Mouse (Mus musculus): ENCODE results near the gene Ms4a4c. TPM values are rescaled to one million over a fixed set of nuclear protein-coding genes. Genes with fewer than 3 reads are reported as not detected.
A peak's percentile ranks its signal among the peaks of the same experiment; 100 is the strongest.
"Not testable (repeated sequence)": the region's sequence is repeated elsewhere in the genome, so short reads cannot be mapped to it uniquely, and the experiment has no call there.

The Ms4a4c gene
- polyA plus RNA-seq, 1 experiment = 16.7 TPM

GRCm38 (mm10) chr19:11387685-11388084 is 16.9 kb upstream of the Ms4a4c start:
- TF ChIP-seq POLR2A (IDR thresholded peaks at IDR 0.05; ENCODE audit: borderline replicate concordance, control insufficient read depth, low read depth, low read length) (no peak), CTCF (IDR thresholded peaks at IDR 0.05; ENCODE audit: control insufficient read depth, insufficient read depth, low read length) (no peak)
- 65% methylated on average over 4 of the region's 4 CpGs for WGBS
- Histone ChIP-seq H3K4me1 (ENCODE audit: control insufficient read depth, insufficient read depth, low read length) (no peaks in the 10 kb centered on the region), H3K27ac (ENCODE audit: control insufficient read depth, insufficient read depth, low read depth, low read length, poor library complexity) (no peak overlapping the region), H3K4me3 (replicated peaks; ENCODE audit: control insufficient read depth, low read depth, low read length) (no peak overlapping the region)

DNA sequence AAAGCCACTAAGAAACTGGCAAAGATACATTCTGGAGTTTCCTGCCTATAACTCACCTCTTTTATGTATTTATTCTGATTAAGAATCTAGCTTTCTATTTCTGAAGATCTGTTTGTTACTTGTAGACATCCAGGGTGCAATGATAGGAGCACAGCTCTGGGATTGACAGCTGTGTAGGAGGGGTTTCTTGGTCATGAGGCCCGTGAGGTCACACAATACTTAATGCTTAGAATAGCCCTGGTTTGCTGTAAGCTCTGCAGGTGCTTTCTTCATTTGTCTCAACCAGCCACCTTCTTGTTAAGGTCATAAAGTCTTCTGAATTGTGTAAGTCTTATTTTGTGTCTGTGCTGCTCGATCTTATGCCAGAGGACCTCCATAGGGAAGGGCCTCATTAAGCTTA is 15.6 kb upstream of the Ms4a4c start:
- WGBS = 75% methylated on average over 2 of the region's 2 CpGs
- no peaks in the 10 kb centered on the region for H3K4me1 ChIP-seq (ENCODE audit: control insufficient read depth, insufficient read depth, low read length)
- no peak overlapping the region for H3K27ac ChIP-seq (ENCODE audit: control insufficient read depth, insufficient read depth, low read depth, low read length, poor library complexity)
- no peak overlapping the region for H3K4me3 ChIP-seq (replicated peaks; ENCODE audit: control insufficient read depth, low read depth, low read length)
- TF ChIP-seq POLR2A (IDR thresholded peaks at IDR 0.05; ENCODE audit: borderline replicate concordance, control insufficient read depth, low read depth, low read length) = no peak
- TF ChIP-seq CTCF (IDR thresholded peaks at IDR 0.05; ENCODE audit: control insufficient read depth, insufficient read depth, low read length) = no peak

DNA sequence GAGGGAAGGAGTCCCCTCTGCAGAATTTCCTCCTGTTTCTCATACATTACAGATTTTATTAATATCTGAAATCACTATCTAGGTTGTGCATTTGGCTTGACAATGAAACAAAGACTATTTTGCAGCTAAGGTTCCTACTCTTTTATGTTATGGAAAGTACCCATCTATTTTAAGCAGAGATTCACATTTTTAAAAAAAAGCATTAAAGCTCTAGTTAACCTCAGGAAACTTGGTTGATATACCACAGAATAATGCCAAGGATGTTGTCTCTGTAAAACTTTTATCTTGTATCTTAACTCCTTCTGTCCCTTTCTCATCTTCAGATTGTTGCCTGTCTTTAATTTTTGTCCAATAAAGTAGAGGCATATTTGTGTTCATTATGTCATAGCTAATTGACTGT is 8.8 kb upstream of the Ms4a4c start:
- TF ChIP-seq CTCF (IDR thresholded peaks at IDR 0.05; ENCODE audit: control insufficient read depth, insufficient read depth, low read length) = no peak
- no peak for TF ChIP-seq POLR2A (IDR thresholded peaks at IDR 0.05; ENCODE audit: borderline replicate concordance, control insufficient read depth, low read depth, low read length)
- H3K4me1 ChIP-seq (ENCODE audit: control insufficient read depth, insufficient read depth, low read length) = no peaks in the 10 kb centered on the region
- H3K27ac ChIP-seq (ENCODE audit: control insufficient read depth, insufficient read depth, low read depth, low read length, poor library complexity) = no peak overlapping the region
- no peak overlapping the region for H3K4me3 ChIP-seq (replicated peaks; ENCODE audit: control insufficient read depth, low read depth, low read length)

DNA sequence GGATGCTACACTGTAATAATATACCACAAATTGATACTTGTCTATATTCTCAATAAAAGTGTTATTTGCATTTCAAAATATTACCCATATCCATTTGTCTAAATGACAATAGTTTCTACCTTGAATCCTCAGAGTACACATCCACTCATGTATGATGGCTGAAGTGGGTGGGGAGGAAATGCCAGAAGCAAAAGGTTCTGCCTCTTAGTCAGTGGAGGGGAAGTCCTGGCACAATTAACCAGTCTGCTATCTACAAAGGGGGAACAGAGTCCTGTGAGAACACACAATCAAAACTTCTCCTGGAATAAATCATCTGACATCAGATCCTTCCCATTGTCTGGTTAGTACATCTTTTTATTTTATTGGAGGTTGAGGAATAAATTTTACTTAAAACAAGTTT is 2.9 kb downstream of the Ms4a4c start:
- Histone ChIP-seq H3K4me1 (ENCODE audit: control insufficient read depth, insufficient read depth, low read length) (peaks cover 4% of the 10 kb centered on the region), H3K4me3 (replicated peaks; ENCODE audit: control insufficient read depth, low read depth, low read length) (no peak overlapping the region), H3K27ac (ENCODE audit: control insufficient read depth, insufficient read depth, low read depth, low read length, poor library complexity) (no peak overlapping the region)
- TF ChIP-seq POLR2A (IDR thresholded peaks at IDR 0.05; ENCODE audit: borderline replicate concordance, control insufficient read depth, low read depth, low read length) (no peak), CTCF (IDR thresholded peaks at IDR 0.05; ENCODE audit: control insufficient read depth, insufficient read depth, low read length) (no peak)

- 68% methylated on average over 1 of the region's 1 CpGs for WGBS
- Histone ChIP-seq H3K27ac (ENCODE audit: control insufficient read depth, insufficient read depth, low read depth, low read length, poor library complexity) (no peak overlapping the region), H3K4me1 (ENCODE audit: control insufficient read depth, insufficient read depth, low read length) (peaks cover 4% of the 10 kb centered on the region), H3K4me3 (replicated peaks; ENCODE audit: control insufficient read depth, low read depth, low read length) (peak overlapping the region; percentile 1)
- TF ChIP-seq CTCF (IDR thresholded peaks at IDR 0.05; ENCODE audit: control insufficient read depth, insufficient read depth, low read length) = no peak
- TF ChIP-seq POLR2A (IDR thresholded peaks at IDR 0.05; ENCODE audit: borderline replicate concordance, control insufficient read depth, low read depth, low read length) = no peak
Measured at GRCm38 (mm10) chr19:11408591-11408990, 4.0 kb downstream of the Ms4a4c start.

GRCm38 (mm10) chr19:11411640-11412039 is 7.1 kb downstream of the Ms4a4c start:
- Histone ChIP-seq H3K27ac (ENCODE audit: control insufficient read depth, insufficient read depth, low read depth, low read length, poor library complexity) (peak overlapping the region; percentile 69; the same call in 1 of the 2 replicates), H3K4me3 (replicated peaks; ENCODE audit: control insufficient read depth, low read depth, low read length) (no peak overlapping the region), H3K4me1 (ENCODE audit: control insufficient read depth, insufficient read depth, low read length) (peaks cover 3% of the 10 kb centered on the region)
- no peak for TF ChIP-seq CTCF (IDR thresholded peaks at IDR 0.05; ENCODE audit: control insufficient read depth, insufficient read depth, low read length)
- no peak for TF ChIP-seq POLR2A (IDR thresholded peaks at IDR 0.05; ENCODE audit: borderline replicate concordance, control insufficient read depth, low read depth, low read length)
- 2% methylated on average over 1 of the region's 1 CpGs for WGBS

GRCm38 (mm10) chr19:11414084-11414483 is 9.5 kb downstream of the Ms4a4c start:
- Histone ChIP-seq H3K27ac (ENCODE audit: control insufficient read depth, insufficient read depth, low read depth, low read length, poor library complexity) (peak overlapping the region; percentile 39; the same call in 1 of the 2 replicates), H3K4me3 (replicated peaks; ENCODE audit: control insufficient read depth, low read depth, low read length) (no peak overlapping the region), H3K4me1 (ENCODE audit: control insufficient read depth, insufficient read depth, low read length) (peaks cover 3% of the 10 kb centered on the region)
- TF ChIP-seq CTCF (IDR thresholded peaks at IDR 0.05; ENCODE audit: control insufficient read depth, insufficient read depth, low read length) (no peak), POLR2A (IDR thresholded peaks at IDR 0.05; ENCODE audit: borderline replicate concordance, control insufficient read depth, low read depth, low read length) (no peak)
- 70% methylated on average over 1 of the region's 1 CpGs for WGBS

GRCm38 (mm10) chr19:11415581-11415980 is 11.0 kb downstream of the Ms4a4c start:
- 72% methylated on average over 3 of the region's 3 CpGs for WGBS
- no peak for TF ChIP-seq CTCF (IDR thresholded peaks at IDR 0.05; ENCODE audit: control insufficient read depth, insufficient read depth, low read length)
- no peak for TF ChIP-seq POLR2A (IDR thresholded peaks at IDR 0.05; ENCODE audit: borderline replicate concordance, control insufficient read depth, low read depth, low read length)

DNA sequence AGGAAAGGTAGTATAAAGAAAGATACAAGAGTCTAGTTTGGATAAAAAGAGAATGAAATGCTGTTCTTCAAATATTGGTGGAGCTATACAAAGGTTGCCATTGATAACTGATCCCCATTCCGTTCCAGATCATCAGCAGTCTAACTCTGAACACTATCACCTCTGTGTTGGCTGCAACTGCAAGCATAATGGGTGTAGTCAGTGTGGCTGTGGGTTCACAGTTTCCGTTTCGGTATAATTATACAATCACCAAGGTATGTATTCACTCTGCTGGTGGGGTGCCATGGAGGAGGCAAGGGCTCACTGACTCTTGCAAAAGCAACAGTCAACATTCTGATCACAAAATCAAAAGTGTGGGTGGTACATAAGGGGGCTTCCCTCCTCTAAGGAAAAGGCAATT is 14.3 kb downstream of the Ms4a4c start:
- not testable (repeated sequence) for H3K4me3 ChIP-seq (replicated peaks; ENCODE audit: control insufficient read depth, low read depth, low read length); H3K27ac ChIP-seq (ENCODE audit: control insufficient read depth, insufficient read depth, low read depth, low read length, poor library complexity); H3K4me1 ChIP-seq (ENCODE audit: control insufficient read depth, insufficient read depth, low read length)
- 77% methylated on average over 3 of the region's 3 CpGs for WGBS

More at GRCm38 (mm10) chr19:11415581-11415980, 11.0 kb downstream of the Ms4a4c start:
- Histone ChIP-seq H3K27ac (ENCODE audit: control insufficient read depth, insufficient read depth, low read depth, low read length, poor library complexity) (no peak overlapping the region), H3K4me3 (replicated peaks; ENCODE audit: control insufficient read depth, low read depth, low read length) (no peak overlapping the region), H3K4me1 (ENCODE audit: control insufficient read depth, insufficient read depth, low read length) (peaks cover 3% of the 10 kb centered on the region)

DNA sequence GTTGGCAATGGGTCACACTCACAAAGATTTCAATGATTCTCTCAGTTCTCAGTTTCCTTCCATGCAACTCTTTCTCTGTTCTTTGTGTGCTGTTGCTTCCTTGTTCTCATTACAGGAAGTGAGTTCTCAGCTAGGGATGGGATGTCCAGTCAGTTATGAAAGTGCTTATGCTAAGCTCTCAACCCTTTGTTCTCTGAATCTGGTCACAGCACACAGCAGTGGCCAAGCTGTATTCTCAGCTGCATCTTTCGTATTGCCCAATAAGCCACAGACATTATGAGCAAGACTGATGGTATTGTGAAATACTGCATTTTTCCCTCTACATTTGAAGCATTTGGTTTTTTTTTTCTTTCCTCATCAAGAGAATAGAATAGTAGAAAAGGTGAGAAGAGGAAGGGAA is 26.6 kb downstream of the Ms4a4c start:
- not testable (repeated sequence) for H3K27ac ChIP-seq (ENCODE audit: control insufficient read depth, insufficient read depth, low read depth, low read length, poor library complexity); H3K4me1 ChIP-seq (ENCODE audit: control insufficient read depth, insufficient read depth, low read length); H3K4me3 ChIP-seq (replicated peaks; ENCODE audit: control insufficient read depth, low read depth, low read length)
- WGBS = 27% methylated on average over 1 of the region's 1 CpGs
